In genomic region chr2:92931061-92931460, GRCm38 (mm10) we compare ENCODE assay signal across 30 mouse cellular contexts. TPM values are rescaled to one million over a fixed set of nuclear protein-coding genes. Genes with fewer than 3 reads are reported as not detected.
DNase-seq lines count a peak whose midpoint lies in the region; ATAC-seq lines count a peak whose summit lies in the region.
"Had no signal": no experiment of that assay in that cellular context is flagged by ENCODE, and none has a peak within 500 bp of the region (broad histone marks: within the 10 kb centered on the region; RNA-seq: fewer than 3 reads in every experiment).

No protein-coding gene starts in this region.

- WGBS in kidney, embryonic 16.5 days = 23% methylated on average over 7 of the region's 7 CpGs
- 71% methylated on average over 7 of the region's 7 CpGs for WGBS in hindbrain, embryonic 14.5 days

- no peak for DNase-seq in kidney, postnatal 14 days
- DNase-seq in thymus, postnatal 0 days (ENCODE audit: low spot score) = peak; percentile 85
- DNase-seq in thymus, postnatal 4 days = peak; percentile 57
- no peak for DNase-seq in hindbrain, embryonic 14.5 days (ENCODE audit: low spot score)
- no peak for DNase-seq in lung, postnatal 25 days (ENCODE audit: low spot score)
- DNase-seq: adrenal gland, adult 8-10 months; cerebellum, adult 8-10 months; cerebellum, postnatal 25 days; gastrocnemius, postnatal 25 days; heart, adult 18-20 months; heart, postnatal 10 days; kidney, adult 9 months; left cerebral cortex, postnatal 4 days; liver, postnatal 0 days; midbrain, embryonic 14.5 days; right cerebral cortex, postnatal 25 days had no signal

- H3K36me3 ChIP-seq in kidney, embryonic 16.5 days (ENCODE audit: insufficient read depth, low read length) = no peaks in the 10 kb centered on the region
- no peaks in the 10 kb centered on the region for H3K36me3 ChIP-seq in hindbrain, embryonic 14.5 days (replicated peaks; ENCODE audit: control insufficient read depth, insufficient read depth)
- H3K36me3 ChIP-seq: embryonic facial prominence, embryonic 12.5 days; G1E; intestine, embryonic 15.5 days; liver, embryonic 12.5 days; neural tube, embryonic 15.5 days; stomach, embryonic 15.5 days had no signal

- no peaks in the 10 kb centered on the region for H3K9me3 ChIP-seq in kidney, embryonic 16.5 days (ENCODE audit: low read length)
- no peaks in the 10 kb centered on the region for H3K9me3 ChIP-seq in hindbrain, embryonic 14.5 days (ENCODE audit: control insufficient read depth, low read length)
- H3K9me3 ChIP-seq: embryonic facial prominence, embryonic 12.5 days; G1E; intestine, embryonic 15.5 days; liver, embryonic 12.5 days; neural tube, embryonic 15.5 days; stomach, embryonic 15.5 days had no signal

- no peak overlapping the region for H3K9ac ChIP-seq in kidney, embryonic 16.5 days (replicated peaks; ENCODE audit: low read length)
- no peak overlapping the region for H3K9ac ChIP-seq in hindbrain, embryonic 14.5 days
- H3K9ac ChIP-seq: embryonic facial prominence, embryonic 12.5 days; intestine, embryonic 15.5 days; liver, embryonic 12.5 days; liver, postnatal 0 days; neural tube, embryonic 15.5 days; stomach, embryonic 15.5 days had no signal

- no peak overlapping the region for H3K27ac ChIP-seq in kidney, embryonic 16.5 days (ENCODE audit: low read length)
- H3K27ac ChIP-seq in hindbrain, embryonic 14.5 days = no peak overlapping the region
- H3K27ac ChIP-seq: embryonic facial prominence, embryonic 12.5 days; hindbrain, postnatal 0 days; intestine, embryonic 15.5 days; liver, embryonic 12.5 days; macrophage; neural tube, embryonic 15.5 days; stomach, embryonic 15.5 days had no signal

- no peak overlapping the region for H3K4me3 ChIP-seq in kidney, embryonic 16.5 days (ENCODE audit: low read length)
- no peak overlapping the region for H3K4me3 ChIP-seq in hindbrain, embryonic 14.5 days (replicated peaks; ENCODE audit: low read length)
- H3K4me3 ChIP-seq: embryonic facial prominence, embryonic 12.5 days; intestine, embryonic 15.5 days; liver, embryonic 12.5 days; neural tube, embryonic 15.5 days; stomach, embryonic 15.5 days had no signal

- ATAC-seq in kidney, embryonic 16.5 days (ENCODE audit: low FRiP score, low TSS enrichment) = peak; percentile 72; the same call in 1 of the 2 replicates
- peak; percentile 32 to 59; a peak in 3 of 4 replicates for ATAC-seq in hematopoietic stem cell, adult 5-6 weeks (replicated peaks in 1 of 2; ENCODE audit: insufficient read depth in 1 of 2, low FRiP score in 2 of 2, low TSS enrichment in 1 of 2, low read depth in 1 of 2, poor library complexity in 2 of 2, severe bottlenecking in 2 of 2)
- no peak for ATAC-seq in hindbrain, embryonic 14.5 days (ENCODE audit: low FRiP score)
- ATAC-seq: forebrain, embryonic 14.5 days; hindbrain, postnatal 0 days; intestine, embryonic 15.5 days; liver, embryonic 12.5 days; liver, postnatal 0 days had no signal

- H3K27me3 ChIP-seq in kidney, embryonic 16.5 days (ENCODE audit: insufficient read depth, low read length) = no peaks in the 10 kb centered on the region
- H3K27me3 ChIP-seq in hindbrain, embryonic 14.5 days (ENCODE audit: control insufficient read depth, insufficient read depth, low read length) = no peaks in the 10 kb centered on the region
- H3K27me3 ChIP-seq: embryonic facial prominence, embryonic 12.5 days; intestine, embryonic 15.5 days; stomach, embryonic 15.5 days had no signal

- peaks cover 21% of the 10 kb centered on the region for H3K4me1 ChIP-seq in kidney, embryonic 16.5 days (ENCODE audit: insufficient read depth, low read length)
- peaks cover 17% of the 10 kb centered on the region for H3K4me1 ChIP-seq in hindbrain, embryonic 14.5 days (replicated peaks; ENCODE audit: control insufficient read depth, insufficient read depth, low read length)
- H3K4me1 ChIP-seq: liver, embryonic 12.5 days had no signal

- no peak overlapping the region for H3K4me2 ChIP-seq in kidney, embryonic 16.5 days (replicated peaks; ENCODE audit: low read depth, low read length)
- no peak overlapping the region for H3K4me2 ChIP-seq in hindbrain, embryonic 14.5 days (replicated peaks)
- H3K4me2 ChIP-seq: embryonic facial prominence, embryonic 12.5 days; heart, embryonic 11.5 days; intestine, embryonic 15.5 days; liver, embryonic 12.5 days; neural tube, embryonic 15.5 days; stomach, embryonic 15.5 days had no signal

RNA-seq across cellular contexts. Expression of gene Syt13, which starts 16.2 kb away (rescaled TPM):
- polyA plus RNA-seq in kidney, embryonic 16.5 days (2015; fragmentation: Nextera tagmentation; extraction: Ambion mirVana) = 5.7 and 6.0 TPM in 2 replicates
- not detected in 2 replicates for total RNA-seq in hematopoietic stem cell, adult 5-6 weeks (2017)
- polyA plus RNA-seq in thymus, postnatal 0 days (2015; fragmentation: Nextera tagmentation; extraction: Ambion mirVana) = 22.7 and 28.2 TPM in 2 replicates
- 29.7 and 39.8 TPM in 2 replicates for polyA plus RNA-seq in hindbrain, embryonic 14.5 days (2014; fragmentation: Nextera tagmentation; extraction: Ambion mirVana)
- total RNA-seq: megakaryocyte-erythroid progenitor cell, adult 5-6 weeks; monocyte, adult 5-6 weeks had no signal
- polyA plus RNA-seq: G1E had no signal

Comparison
In these comparisons a context has a peak if more than half of its experiments do, and no peak if none do; other contexts are left out.
1. DNase-seq: peak in thymus, postnatal 0 days (single experiment) and thymus, postnatal 4 days (single experiment); none in kidney, postnatal 14 days (single experiment), hindbrain, embryonic 14.5 days (single experiment) and lung, postnatal 25 days (single experiment).